Mouse (Mus musculus) fibroblast of lung, adult 2 months (primary cell): ENCODE data around the gene Arpc3.
"Not testable (repeated sequence)": the region's sequence is repeated elsewhere in the genome, so short reads cannot be mapped to it uniquely, and the experiment has no call there.

Experiments used
- DNase-seq: peaks from one replicate; pipeline ENCODE4 v3.0.0-alpha.2; 2011; ENCODE audit warnings: low read depth

Arpc3 gene

GRCm38 (mm10) chr5:122399871-122400270, 8.2 kb downstream of the Arpc3 start:
- DNase-seq, result no peak

- no peak for DNase-seq
Observed at GRCm38 (mm10) chr5:122400628-122401302, 9.1 kb downstream of the Arpc3 start.

- no peak for DNase-seq
Observed at GRCm38 (mm10) chr5:122401303-122401640, 9.6 kb downstream of the Arpc3 start.

- DNase-seq, result no peak
Observed at GRCm38 (mm10) chr5:122402160-122402559, 10.5 kb downstream of the Arpc3 start.

GRCm38 (mm10) chr5:122402772-122403171, 11.1 kb downstream of the Arpc3 start:
- no peak for DNase-seq

- DNase-seq, result no peak
Observed at GRCm38 (mm10) chr5:122403362-122403761, 11.7 kb downstream of the Arpc3 start.

- no peak for DNase-seq
Observed at GRCm38 (mm10) chr5:122405537-122405936, 13.9 kb downstream of the Arpc3 start.

- DNase-seq, result no peak
Observed at GRCm38 (mm10) chr5:122409692-122410645, 18.3 kb downstream of the Arpc3 start.

- no peak for DNase-seq
Observed at GRCm38 (mm10) chr5:122411892-122412291, 20.2 kb downstream of the Arpc3 start.

- DNase-seq, result no peak
Observed at GRCm38 (mm10) chr5:122412826-122413225, 21.1 kb downstream of the Arpc3 start.

GRCm38 (mm10) chr5:122414351-122414750, 22.7 kb downstream of the Arpc3 start:
- no peak for DNase-seq

- no peak for DNase-seq
Observed at GRCm38 (mm10) chr5:122415465-122415864, 23.8 kb downstream of the Arpc3 start.

GRCm38 (mm10) chr5:122420676-122421075, 29.0 kb downstream of the Arpc3 start:
- not testable (repeated sequence) for DNase-seq

GRCm38 (mm10) chr5:122421271-122422068, 29.8 kb downstream of the Arpc3 start, which contains the start of gene Anapc7:
Gene Anapc7, plus strand, starts transcription at chr5:122421693.
- DNase-seq, result no peak

GRCm38 (mm10) chr5:122422071-122422964, 30.6 kb downstream of the Arpc3 start:
- peak; percentile 71 for DNase-seq

- DNase-seq, result no peak
Observed at GRCm38 (mm10) chr5:122423083-122423482, 31.4 kb downstream of the Arpc3 start.

- no peak for DNase-seq
Observed at GRCm38 (mm10) chr5:122425550-122425949, 33.9 kb downstream of the Arpc3 start.

GRCm38 (mm10) chr5:122430036-122430775, 38.5 kb downstream of the Arpc3 start:
- DNase-seq, result no peak

- DNase-seq, result peak; percentile 32
Observed at GRCm38 (mm10) chr5:122431221-122431620, 39.5 kb downstream of the Arpc3 start.

- no peak for DNase-seq
Observed at GRCm38 (mm10) chr5:122434541-122434940, 42.9 kb downstream of the Arpc3 start.
